Mouse (Mus musculus) inflammation-experienced regulatory T-cells (primary cell): Measurements from ENCODE around the gene Spdl1. TPM values are rescaled to one million over a fixed set of nuclear protein-coding genes. Genes with fewer than 3 reads are reported as not detected.

Experiments used
- polyA plus RNA-seq, 2 experiments: library from polyadenylated mRNA; unstranded; fragments of 100-300 nt; shearing (Covaris generic); gene quantifications; one replicate each; pipeline ENCODE4 v1.2.1; 2017

Gene Spdl1
- polyA plus RNA-seq, result 1 to 10 TPM; 2.3 to 2.5 TPM

GRCm38 (mm10) chr11:34833318-34834086 is at the start of gene Spdl1:
Spdl1 (minus strand) TSS chr11:34833641.

DNA sequence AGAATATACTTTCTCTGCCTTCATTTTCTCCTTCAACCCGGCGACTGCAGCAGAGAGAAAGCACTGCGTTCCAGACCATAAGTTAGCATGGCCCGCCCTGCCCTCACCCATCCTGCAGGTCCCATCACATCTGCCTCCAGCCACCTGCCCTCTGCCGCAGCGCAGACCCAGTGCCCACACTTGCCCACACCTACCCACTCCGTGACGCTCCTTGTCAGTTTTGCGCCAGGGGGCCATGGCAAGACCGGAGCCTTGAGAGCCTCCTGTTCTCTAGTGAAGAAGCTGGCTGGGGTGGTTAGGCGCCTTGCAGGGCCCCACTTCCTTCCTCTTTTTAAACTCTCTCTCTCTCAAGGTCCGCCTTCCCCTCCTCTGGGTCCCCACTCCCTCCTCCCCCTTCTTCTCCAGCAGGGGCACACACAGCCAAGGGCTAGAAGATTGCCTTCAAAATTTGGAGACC is 49.8 kb downstream of the Spdl1 start, which contains the start of gene Dock2:
TSS of gene Dock2 (minus strand) at position 306 of the 457 bp plus-strand sequence.

Other genes with a start within 250 kb of the Spdl1 start
- gene Dock2, start 49.7 kb downstream of the Spdl1 start, polyA plus RNA-seq, result 100 to 1,000 TPM; 411 to 478 TPM